Mouse (Mus musculus) yolk sac, embryonic 10.5 days (tissue): ENCODE results near the gene Madcam1.
A peak's percentile ranks its signal among the peaks of the same experiment; 100 is the strongest.
"Not testable (repeated sequence)": the region's sequence is repeated elsewhere in the genome, so short reads cannot be mapped to it uniquely, and the experiment has no call there.

ENCODE experiments used
- DNase-seq: peaks from one replicate; pipeline ENCODE4 v3.0.0-alpha.2; 2017; ENCODE audit warnings: low spot score

The Madcam1 gene

GRCm38 (mm10) chr10:79688720-79689119 is 24.4 kb downstream of the Madcam1 start, which contains the start of gene Gzmm:
Gzmm (plus strand) TSS chr10:79689020.
- no peak for DNase-seq

GRCm38 (mm10) chr10:79689178-79689577 is 24.8 kb downstream of the Madcam1 start:
- no peak for DNase-seq

GRCm38 (mm10) chr10:79691986-79692548 is 27.7 kb downstream of the Madcam1 start:
- DNase-seq = no peak

- DNase-seq = no peak
These were observed 29.4 kb downstream of the Madcam1 start for GRCm38 (mm10) chr10:79693580-79694378.

GRCm38 (mm10) chr10:79694379-79694655 is 30.0 kb downstream of the Madcam1 start:
- DNase-seq = no peak

GRCm38 (mm10) chr10:79695231-79696128 is 31.1 kb downstream of the Madcam1 start:
- DNase-seq = peak; percentile 55

- peak; percentile 56 for DNase-seq
These were observed 31.8 kb downstream of the Madcam1 start for GRCm38 (mm10) chr10:79696129-79696651.

- DNase-seq = no peak
These were observed 33.6 kb downstream of the Madcam1 start for GRCm38 (mm10) chr10:79697916-79698315.

GRCm38 (mm10) chr10:79698459-79698858 is 34.1 kb downstream of the Madcam1 start:
- no peak for DNase-seq

- DNase-seq = no peak
These were observed 36.3 kb downstream of the Madcam1 start for GRCm38 (mm10) chr10:79700676-79701075.

- peak; percentile 75 for DNase-seq
These were observed 37.2 kb downstream of the Madcam1 start for GRCm38 (mm10) chr10:79701443-79702129.

GRCm38 (mm10) chr10:79702970-79703369 is 38.6 kb downstream of the Madcam1 start:
- DNase-seq = not testable (repeated sequence)

- DNase-seq = no peak
These were observed 39.2 kb downstream of the Madcam1 start for GRCm38 (mm10) chr10:79703541-79703940.

GRCm38 (mm10) chr10:79704065-79704969 is 40.0 kb downstream of the Madcam1 start, which contains the start of gene Bsg:
Bsg (plus strand) TSS chr10:79704491.
- DNase-seq = peak; percentile 97

- no peak for DNase-seq
These were observed 40.6 kb downstream of the Madcam1 start for GRCm38 (mm10) chr10:79704970-79705360.

- no peak for DNase-seq
These were observed 41.6 kb downstream of the Madcam1 start for GRCm38 (mm10) chr10:79705951-79706350.

GRCm38 (mm10) chr10:79706406-79707094 is 42.2 kb downstream of the Madcam1 start:
- DNase-seq = no peak

- DNase-seq = no peak
These were observed 42.8 kb downstream of the Madcam1 start for GRCm38 (mm10) chr10:79707162-79707561.

- no peak for DNase-seq
These were observed 43.4 kb downstream of the Madcam1 start for GRCm38 (mm10) chr10:79707759-79708158.

- DNase-seq = no peak
These were observed 44.3 kb downstream of the Madcam1 start for GRCm38 (mm10) chr10:79708668-79709067.
